In genomic region chr8:10924001-10924490, GRCm38 (mm10) we compare ENCODE assay signal across 8 mouse cellular contexts.
DNase-seq lines count a peak whose midpoint lies in the region; ATAC-seq and TF ChIP-seq lines count a peak whose summit lies in the region.

No protein-coding gene starts in this region.

- peaks cover 91% of the 10 kb centered on the region for H3K4me1 ChIP-seq in heart, embryonic 13.5 days
- peaks cover 52% of the 10 kb centered on the region for H3K4me1 ChIP-seq in G1E (ENCODE audit: insufficient read depth, low read depth, low read length)
- peaks cover 39% of the 10 kb centered on the region for H3K4me1 ChIP-seq in hindbrain, embryonic 11.5 days (replicated peaks; ENCODE audit: control insufficient read depth, insufficient read depth, low read length)

- peak overlapping the region; percentile 91 for H3K27ac ChIP-seq in heart, embryonic 13.5 days (replicated peaks)
- H3K27ac ChIP-seq in hindbrain, embryonic 11.5 days (ENCODE audit: low read depth, low read length), result no peak overlapping the region; the same call in 1 of the 2 replicates
- peak overlapping the region; percentile 73 for H3K27ac ChIP-seq in macrophage

- DNase-seq in heart, adult 8-10 months (ENCODE audit: low spot score), result no peak
- DNase-seq in G1E (ENCODE audit: low spot score), result no peak
- peak; percentile 47 for DNase-seq in hindbrain, embryonic 11.5 days (ENCODE audit: low spot score)
- no peak for DNase-seq in urinary bladder, postnatal 4 days (ENCODE audit: low spot score in 2 of 2)
- DNase-seq in ovary, adult 18-20 months (ENCODE audit: low spot score), result no peak

- H3K9ac ChIP-seq in heart, embryonic 13.5 days, result peak overlapping the region; percentile 28; the same call in 1 of the 2 replicates
- H3K9ac ChIP-seq in hindbrain, embryonic 11.5 days (ENCODE audit: low read depth, low read length), result no peak overlapping the region

- no peak overlapping the region for H3K4me3 ChIP-seq in heart, embryonic 13.5 days
- H3K4me3 ChIP-seq in G1E (ENCODE audit: low read depth, low read length) (peak overlapping the region; percentile 61), macrophage (ENCODE audit: inconsistent target) (no peak overlapping the region)
- H3K4me3 ChIP-seq in hindbrain, embryonic 11.5 days (ENCODE audit: low read depth, low read length), result no peak overlapping the region

- H3K27me3 ChIP-seq in heart, embryonic 13.5 days (replicated peaks), result peaks cover 13% of the 10 kb centered on the region; the same call in 1 of the 2 replicates
- peaks cover 17% of the 10 kb centered on the region for H3K27me3 ChIP-seq in G1E (ENCODE audit: insufficient read depth, low read length)
- no peaks in the 10 kb centered on the region; the same call in 1 of the 2 replicates for H3K27me3 ChIP-seq in hindbrain, embryonic 11.5 days (ENCODE audit: control insufficient read depth, insufficient read depth, low read length)

- 23% methylated on average over 3 of the region's 3 CpGs for WGBS in heart, embryonic 13.5 days
- WGBS in hindbrain, embryonic 11.5 days, result 6% methylated on average over 3 of the region's 3 CpGs
- 26% methylated on average over 3 of the region's 3 CpGs for WGBS in macrophage (ENCODE audit: missing documents)

- no peaks in the 10 kb centered on the region for H3K36me3 ChIP-seq in heart, embryonic 13.5 days
- no peaks in the 10 kb centered on the region for H3K36me3 ChIP-seq in G1E (replicated peaks)
- no peaks in the 10 kb centered on the region for H3K36me3 ChIP-seq in hindbrain, embryonic 11.5 days (ENCODE audit: control insufficient read depth, insufficient read depth, low read length)
- H3K36me3 ChIP-seq in macrophage (ENCODE audit: inconsistent target), result no peaks in the 10 kb centered on the region

- no peak for ATAC-seq in heart, embryonic 13.5 days (ENCODE audit: extremely low read depth, insufficient number of reproducible peaks, low FRiP score, low TSS enrichment)
- ATAC-seq in G1E (ENCODE audit: extremely low read depth, insufficient number of reproducible peaks, low FRiP score, poor library complexity, severe bottlenecking), result 0 out of 2 replicates have a peak, but pooled peaks have one; percentile 4
- no peak for ATAC-seq in hindbrain, embryonic 11.5 days (ENCODE audit: low FRiP score)
- ATAC-seq in activated CD4-positive, CD25-positive, alpha-beta regulatory T cell, adult 4 months, result no peak

- TF ChIP-seq CTCF in G1E (IDR thresholded peaks at IDR 0.05; ENCODE audit: low read depth, low read length), result no peak

- H3K79me2 ChIP-seq in macrophage (ENCODE audit: inconsistent target), result no peaks in the 10 kb centered on the region

- no peaks in the 10 kb centered on the region for H3K9me3 ChIP-seq in heart, embryonic 13.5 days
- H3K9me3 ChIP-seq in G1E (replicated peaks), result no peaks in the 10 kb centered on the region
- H3K9me3 ChIP-seq in hindbrain, embryonic 11.5 days (ENCODE audit: control insufficient read depth, low read length), result no peaks in the 10 kb centered on the region

- peak overlapping the region; percentile 60 for H3K4me2 ChIP-seq in heart, embryonic 13.5 days
- no peak overlapping the region for H3K4me2 ChIP-seq in hindbrain, embryonic 11.5 days (replicated peaks; ENCODE audit: low read depth, low read length)
